Mouse (Mus musculus) heart, adult 10 weeks (tissue): Measurements from ENCODE around the gene Zfp148. TPM values are rescaled to one million over a fixed set of nuclear protein-coding genes. Genes with fewer than 3 reads are reported as not detected.

Experiments used
- polyA plus RNA-seq: library from polyadenylated mRNA; stranded (reverse); fragments of 350-450 nt; fragmentation: Illumina TruSeq; extraction: RNeasy Lipid Tissue Mini Kit (QIAGEN cat#74804); gene quantifications from one replicate; pipeline ENCODE4 v1.2.3, GENCODE M21; 2014; ENCODE audit warnings: low read depth, low replicate concordance

Zfp148 gene
- polyA plus RNA-seq = 15.2 TPM

DNA sequence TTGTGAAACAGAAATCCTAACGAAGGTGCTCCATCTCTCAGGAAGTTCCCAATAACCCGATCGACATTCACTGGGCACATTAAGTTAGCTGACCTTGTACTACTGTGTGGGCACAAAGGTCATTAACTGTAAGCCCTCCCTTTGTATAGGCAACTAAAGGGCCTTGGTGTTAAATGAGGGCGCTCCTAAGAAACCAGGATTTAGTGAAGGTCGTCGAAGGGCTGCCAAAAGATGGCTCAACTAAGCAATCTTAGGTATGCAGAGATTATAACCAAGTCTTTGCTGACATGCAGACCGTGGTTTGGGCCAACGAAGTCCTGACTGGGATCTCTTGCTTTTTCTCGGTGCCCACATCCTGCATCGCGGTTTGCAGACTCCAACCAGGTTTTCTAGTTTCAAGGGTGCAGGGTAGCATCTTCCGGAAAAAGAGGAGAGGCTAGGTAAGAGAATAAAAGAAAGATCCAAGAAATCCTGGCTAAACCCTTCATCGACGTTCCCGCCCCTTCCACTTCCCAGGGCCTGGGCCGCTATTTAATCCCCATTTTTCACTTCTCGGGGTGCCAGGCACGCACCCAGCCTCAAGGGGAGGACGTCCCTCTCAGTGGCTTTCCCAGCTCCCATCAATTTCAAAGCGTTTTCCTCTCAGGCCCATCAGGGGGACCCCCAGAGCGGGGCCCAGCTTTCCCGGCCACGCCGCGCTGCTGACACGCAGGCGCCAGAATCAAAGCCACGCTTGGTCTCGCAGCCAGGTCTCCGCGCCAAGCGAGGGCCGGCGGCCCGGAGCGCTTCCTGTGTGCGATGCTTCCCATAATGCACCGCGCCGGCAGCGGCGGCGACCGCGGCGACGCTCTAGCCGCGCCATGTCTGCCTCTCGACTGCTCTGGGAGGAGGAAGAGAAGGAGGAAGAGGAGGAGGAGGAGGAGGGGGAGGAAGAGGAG lies at the start of gene Zfp148:
Zfp148 (plus strand) TSS at position 893 of the 938 bp plus-strand sequence.

DNA sequence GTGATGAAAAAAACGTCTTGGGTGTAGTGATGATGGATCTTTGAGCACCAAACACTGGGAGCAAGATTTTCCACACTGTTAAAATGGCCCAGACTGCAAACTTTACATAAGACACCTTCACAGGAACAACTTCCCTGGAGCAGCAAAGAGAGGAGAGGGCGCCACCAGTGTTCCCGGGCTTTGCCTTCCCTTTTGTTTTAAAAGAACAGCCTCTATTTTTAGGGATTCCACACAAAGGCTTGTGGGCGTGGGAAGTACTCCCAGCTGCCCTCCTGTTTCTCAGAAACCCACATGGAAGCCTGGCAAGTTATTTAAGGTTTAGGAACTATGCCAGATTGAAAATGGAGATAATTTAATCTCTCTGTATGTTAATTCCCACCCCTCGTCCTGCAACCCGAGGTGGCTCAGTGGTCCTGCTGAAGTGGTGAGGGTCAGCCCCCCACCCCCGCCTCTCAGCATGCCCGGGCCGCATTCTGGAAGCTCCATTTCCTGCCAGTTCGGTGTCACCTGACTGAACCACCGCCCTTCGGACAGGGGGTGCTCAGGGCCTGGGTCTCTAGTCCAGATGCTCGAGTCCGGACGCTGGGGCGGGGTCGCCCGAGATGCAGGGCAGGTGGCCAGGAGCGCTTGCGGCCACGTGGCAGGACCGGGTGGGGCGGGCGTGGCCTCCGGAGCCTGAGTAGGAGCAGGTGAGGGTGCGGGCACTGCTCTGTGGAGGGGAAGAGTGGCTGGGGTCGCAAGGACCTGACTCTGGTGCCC lies 136.3 kb downstream of the Zfp148 start, which contains the start of gene Slc12a8:
Slc12a8 (plus strand) TSS at position 522 of the 759 bp plus-strand sequence.

Other genes with a start within 250 kb of the Zfp148 start
- gene Osbpl11, start 195.8 kb upstream of the Zfp148 start, polyA plus RNA-seq = 14.1 TPM
- gene Snx4, start 129.4 kb upstream of the Zfp148 start, polyA plus RNA-seq = 29.5 TPM
- 0.71 TPM for gene Slc12a8, start 136.5 kb downstream of the Zfp148 start, polyA plus RNA-seq